Mouse (Mus musculus) CD4-positive helper T cell, adult 2 months (primary cell): ENCODE measurements around the gene Fhl1.

Experiments
- DNase-seq: peaks from one replicate; pipeline ENCODE4 v3.0.0-alpha.2; 2012; ENCODE audit warnings: low read depth, missing footprints, low spot score

Fhl1 gene

DNA sequence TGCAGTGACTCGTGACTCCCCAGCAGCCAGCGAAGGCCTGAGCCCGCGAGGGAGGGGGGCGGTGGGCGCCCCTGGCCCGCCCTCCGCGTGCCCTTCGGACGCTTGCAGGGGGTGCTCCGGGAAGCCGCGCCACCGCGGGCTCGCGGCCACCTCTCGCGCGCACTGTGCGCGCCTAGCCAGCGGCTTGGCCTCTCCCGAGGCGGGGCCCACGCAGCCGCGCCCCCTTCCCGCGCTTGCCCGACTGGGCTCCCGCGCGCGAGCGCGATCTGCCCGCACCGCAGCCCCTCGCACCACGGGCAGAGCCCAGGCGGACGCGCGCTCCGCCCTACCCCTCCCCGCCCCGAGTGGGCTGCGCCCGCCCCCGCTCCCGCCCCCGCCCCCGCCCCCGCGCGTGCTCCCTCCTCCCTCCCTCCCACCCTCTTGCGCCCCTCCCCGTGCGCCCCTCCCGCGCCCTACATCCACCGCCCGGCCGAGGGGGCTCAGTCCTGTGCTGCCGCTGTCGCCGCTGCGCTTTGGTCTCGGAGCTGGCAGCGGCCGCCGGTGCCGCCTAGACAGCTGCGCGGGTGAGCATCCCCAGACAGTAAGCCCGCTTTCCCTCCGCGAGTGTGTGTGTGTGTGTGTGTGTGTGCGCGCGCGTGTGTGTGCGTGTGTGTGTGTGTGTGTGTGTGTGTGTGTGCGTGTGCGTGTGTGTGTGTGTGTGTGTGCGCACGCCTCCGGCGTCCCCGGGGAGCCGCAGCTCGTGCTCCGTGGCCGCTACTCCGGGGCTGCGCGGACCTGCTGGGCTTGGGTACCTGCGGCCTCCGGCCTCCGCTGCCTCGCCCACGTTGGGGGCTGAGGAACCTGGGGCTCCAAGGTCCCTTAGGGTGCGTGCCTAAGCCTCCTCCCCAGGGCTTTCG lies at the start of gene Fhl1:
Gene Fhl1, plus strand, starts transcription at position 482 of the 896 bp plus-strand sequence.
- no peak for DNase-seq

DNA sequence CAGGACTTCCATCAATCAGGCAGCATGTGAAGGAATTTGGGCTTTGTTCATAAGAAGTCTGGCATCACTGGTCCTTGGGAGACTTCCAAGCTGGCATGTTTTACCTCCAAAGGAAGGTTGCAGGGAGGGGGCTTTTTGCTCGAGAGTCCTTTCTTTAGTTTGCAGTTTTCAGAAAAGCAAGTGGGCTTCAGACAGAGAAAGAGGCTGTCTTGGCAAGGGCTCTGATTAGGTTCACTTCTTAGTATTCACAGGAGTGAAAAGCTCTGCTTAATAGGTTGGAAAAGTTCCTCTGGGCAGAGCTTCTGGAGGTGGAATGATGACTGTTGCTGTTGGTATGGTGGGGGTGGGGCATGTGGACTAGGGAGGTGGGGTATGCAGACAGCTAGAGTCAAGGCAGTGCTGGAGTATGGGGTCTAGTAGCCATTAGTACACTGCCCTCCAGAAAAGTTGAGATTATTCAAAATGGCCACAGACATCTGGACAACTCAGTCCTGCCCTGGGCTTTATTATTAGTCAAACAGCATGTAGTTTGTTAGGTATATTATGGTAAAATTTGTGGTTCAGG lies 49.3 kb upstream of the Fhl1 start:
- DNase-seq, result no peak

- DNase-seq, result no peak
Observed at GRCm38 (mm10) chrX:56683521-56683920, 48.1 kb upstream of the Fhl1 start.

DNA sequence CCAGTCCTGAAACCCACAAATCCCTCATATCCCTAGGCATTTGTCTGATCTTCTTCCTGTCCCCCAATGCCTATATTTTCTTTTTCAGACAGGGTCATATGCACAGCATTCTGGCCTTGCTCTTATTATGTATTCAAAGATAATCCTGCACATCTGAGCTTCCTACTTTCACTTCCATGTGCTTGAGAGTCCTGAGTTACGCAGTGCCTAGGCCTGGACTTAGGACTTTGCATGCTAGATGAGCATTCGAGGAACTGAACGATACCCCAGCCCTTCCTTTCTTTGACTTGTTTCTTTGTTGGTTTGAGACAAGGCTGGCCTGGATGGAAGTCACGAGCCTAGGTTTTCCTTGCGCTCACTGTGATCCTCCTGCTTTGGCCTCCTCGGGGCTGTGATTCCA lies 39.0 kb upstream of the Fhl1 start:
- no peak for DNase-seq

DNA sequence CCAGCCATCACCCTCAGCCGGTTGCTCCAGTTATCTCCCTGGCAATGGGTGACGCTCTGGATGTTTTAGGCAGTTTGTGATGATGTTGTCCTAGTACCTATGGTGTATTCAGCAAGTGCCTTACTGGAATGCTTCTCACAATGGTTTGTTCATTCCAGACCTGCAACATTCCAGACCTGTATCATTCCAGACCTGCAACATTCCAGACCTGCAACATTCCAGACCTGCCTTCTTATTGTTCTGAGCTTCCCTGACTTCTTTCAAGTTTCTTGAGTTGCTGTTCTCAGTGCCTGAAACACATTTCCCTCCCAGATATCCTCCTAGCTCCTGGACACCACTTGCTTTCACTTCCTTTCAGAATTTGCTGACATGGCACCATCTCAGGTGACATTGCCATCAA lies 37.0 kb upstream of the Fhl1 start:
- no peak for DNase-seq

DNA sequence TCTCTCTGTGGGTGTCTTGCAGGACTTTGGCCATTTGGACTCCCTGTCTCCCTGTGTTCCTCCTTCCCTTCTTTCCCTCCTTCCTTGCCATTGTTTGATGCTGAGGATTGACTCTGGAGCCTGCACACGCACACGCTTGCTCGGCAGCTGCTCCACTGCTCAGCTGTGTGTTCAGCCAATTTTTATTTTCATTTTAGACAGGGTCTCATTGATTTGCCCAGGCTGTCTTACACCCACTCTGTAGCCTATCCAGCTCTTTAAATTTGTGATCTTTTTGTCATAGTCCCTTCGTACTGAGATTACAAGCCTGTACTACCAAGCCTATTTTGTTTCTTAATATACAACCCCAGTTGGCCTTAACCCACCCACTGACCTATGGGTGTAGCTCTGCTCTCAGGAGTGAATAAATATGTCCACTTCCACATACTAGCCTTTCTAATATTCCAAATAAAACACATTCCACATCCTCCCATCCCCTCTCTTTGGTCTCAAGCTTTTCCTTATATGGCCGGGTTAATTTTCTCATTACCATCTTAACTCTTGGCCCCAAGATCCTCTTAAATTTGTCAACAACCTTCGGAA lies 34.3 kb upstream of the Fhl1 start:
- DNase-seq, result no peak

- DNase-seq, result no peak
Observed at GRCm38 (mm10) chrX:56697886-56698285, 33.7 kb upstream of the Fhl1 start.

DNA sequence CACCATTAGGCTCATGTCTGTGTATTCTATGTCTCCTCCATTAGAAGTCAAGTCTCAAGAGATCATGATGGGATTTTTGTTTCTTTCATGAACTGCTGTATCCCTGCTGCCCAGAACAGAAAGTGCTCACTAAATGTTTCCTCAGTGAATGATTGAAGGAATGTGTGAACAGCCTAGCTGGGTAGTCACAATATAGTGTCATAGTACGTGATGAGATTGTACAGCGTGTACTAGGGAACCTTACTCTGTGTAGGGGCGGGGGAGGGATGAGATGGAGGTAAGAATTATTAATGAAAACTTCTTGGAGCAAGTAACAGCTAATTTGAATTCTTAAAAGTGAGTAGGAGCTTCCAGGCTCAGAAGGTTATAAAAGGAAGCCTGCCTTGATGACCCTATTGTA lies 30.3 kb upstream of the Fhl1 start:
- DNase-seq, result no peak

- DNase-seq, result no peak
Observed at GRCm38 (mm10) chrX:56703965-56704562, 27.5 kb upstream of the Fhl1 start.

DNA sequence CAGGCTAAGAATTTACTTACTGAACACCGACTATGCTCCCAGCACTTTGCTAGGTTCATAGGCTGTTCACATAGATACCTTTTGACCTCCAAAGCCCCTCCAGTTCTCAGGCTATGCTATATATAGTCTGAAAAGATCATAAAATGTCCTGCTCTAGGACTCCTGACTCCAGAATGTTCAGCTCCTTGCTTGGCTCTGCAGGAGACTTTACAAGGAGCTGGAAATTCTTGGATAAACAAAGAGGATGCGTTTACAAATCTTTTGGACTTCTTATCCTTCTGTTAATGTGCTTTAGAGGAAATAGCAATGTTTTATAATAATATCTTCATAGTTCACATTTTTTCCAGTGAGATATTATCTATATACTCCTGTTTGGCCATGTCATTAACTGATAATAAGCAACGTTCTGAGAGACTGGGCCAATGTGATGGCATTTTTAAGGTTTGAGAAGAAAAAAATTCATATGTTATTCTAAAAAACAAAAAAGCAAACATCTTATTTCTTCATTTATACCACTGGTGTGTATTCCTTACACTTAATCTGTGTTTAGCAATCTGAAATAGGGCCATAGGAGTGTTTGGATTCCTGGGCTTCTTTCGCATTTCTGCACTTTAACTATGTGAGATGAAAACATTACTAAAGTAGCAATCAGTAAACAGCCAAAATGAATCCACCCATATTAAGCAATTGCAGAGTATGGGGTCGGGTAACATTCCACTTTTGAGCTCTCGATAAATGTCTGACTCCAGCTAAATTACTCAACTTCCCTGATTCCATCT lies 22.8 kb upstream of the Fhl1 start:
- no peak for DNase-seq

DNA sequence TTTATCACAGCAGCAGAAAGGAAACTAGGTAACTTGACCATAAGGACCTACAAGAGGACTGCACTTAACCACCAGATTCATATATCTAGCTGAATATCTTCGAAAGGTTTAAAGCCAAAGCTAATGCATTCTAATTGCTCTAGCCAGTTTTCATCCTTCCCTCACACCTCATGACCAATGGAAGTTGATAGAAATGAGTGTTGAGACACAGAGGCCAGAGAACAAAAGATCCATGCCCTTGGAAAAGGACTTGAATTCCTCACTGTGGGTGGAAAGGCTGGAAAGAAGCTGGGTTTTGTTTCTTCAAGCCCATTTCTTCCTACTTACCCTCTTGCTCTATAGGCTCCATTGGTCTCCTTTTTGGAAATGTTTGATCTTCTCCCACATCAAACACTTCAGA lies 21.1 kb upstream of the Fhl1 start:
- no peak for DNase-seq

DNA sequence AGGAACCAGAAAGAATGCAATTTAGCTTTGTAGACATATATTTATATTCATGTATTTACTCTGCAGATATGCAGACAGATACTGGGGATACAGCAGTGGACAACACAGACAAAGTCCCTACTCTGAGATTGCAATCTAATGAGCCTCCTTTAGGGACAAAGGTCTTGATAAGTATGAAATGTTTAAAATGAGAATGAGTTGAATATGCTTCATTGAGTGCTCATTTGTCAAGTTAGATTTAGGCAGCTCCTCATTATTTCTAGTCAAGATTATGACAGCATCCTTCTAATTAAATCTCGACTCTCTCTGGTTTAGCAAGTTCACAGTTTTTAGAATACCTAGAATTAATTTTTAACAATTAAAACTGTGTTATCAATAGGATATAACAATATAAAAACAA lies 18.9 kb upstream of the Fhl1 start:
- no peak for DNase-seq

GRCm38 (mm10) chrX:56722559-56722958 lies 9.0 kb upstream of the Fhl1 start:
- DNase-seq, result no peak

DNA sequence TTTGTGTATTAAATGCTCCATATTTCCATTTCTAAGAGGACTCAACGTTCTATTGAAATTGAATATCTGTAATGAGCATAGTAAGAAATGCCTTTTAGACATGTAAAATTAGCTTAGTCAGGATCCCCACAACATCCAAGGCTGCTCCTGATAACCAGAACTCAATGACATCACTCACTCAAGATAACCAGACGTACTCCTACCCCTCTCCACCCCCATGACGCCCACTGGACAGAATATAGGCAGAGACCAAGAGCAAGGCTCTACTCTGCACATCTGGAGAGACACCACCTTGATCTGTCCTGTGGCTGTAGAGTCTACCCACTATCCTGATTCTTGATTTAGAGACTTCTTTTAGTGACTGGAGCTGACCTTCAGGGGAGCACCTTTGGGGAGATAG lies 3.1 kb upstream of the Fhl1 start:
- no peak for DNase-seq

- DNase-seq, result no peak
Observed at GRCm38 (mm10) chrX:56730828-56731305, 720 bp upstream of the Fhl1 start.

DNA sequence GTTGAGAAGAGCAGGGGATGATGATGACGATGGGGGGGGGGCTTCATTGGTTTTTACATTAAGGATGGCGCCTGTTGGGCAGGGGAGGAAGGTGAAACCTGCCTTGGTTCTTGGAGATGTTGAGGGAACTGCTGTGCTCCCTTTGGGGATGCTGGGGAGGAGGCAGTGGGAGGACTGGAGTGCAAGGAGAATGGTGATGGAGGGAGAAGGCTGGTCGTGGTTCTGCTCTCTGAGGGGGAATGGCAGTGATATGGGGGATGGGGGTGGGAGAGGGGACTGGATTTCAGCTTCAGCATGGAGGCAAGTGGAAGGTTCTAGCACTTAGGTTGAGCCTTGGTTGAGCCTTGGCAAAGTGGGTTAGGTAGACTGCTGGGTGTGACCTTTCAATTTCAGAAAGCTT lies 814 bp downstream of the Fhl1 start:
- no peak for DNase-seq

DNA sequence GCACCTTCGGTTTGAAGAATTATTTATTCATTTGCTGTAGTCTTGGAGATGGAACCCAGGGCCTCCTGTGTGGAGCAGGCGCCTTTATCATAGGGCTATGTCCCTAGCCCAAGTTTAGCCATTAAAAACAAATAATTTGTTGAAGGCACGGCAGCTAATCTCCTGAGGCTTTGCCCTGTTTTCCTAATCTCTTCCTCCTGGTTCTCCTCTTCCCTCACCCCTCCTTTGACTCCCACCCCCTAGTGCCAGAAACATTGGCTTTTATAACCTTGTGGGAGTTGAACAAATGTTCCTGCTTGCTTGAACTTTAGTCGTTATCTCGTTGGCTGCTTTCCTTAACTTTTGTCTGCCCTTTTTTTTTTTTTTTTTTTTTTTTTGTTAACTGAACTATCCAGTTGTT lies 2.8 kb downstream of the Fhl1 start:
- DNase-seq, result no peak

DNA sequence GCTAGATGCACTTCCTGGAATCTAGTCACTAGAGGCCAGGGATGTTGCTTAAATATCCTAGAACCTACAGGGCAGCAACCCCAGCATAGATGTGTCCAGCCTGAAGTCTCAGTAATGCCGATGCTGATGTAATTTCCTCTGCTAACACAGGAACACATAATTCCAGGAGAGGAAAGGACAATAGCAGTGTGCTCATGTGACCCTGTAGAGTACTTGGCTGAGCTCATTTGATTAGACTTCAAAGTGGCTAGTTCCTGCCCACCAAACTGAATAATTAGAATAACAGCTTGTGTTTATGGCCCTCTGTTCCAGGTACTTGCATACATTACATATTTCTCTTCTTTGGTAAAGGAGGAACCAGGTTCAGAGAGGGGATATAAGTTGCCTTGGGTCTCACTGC lies 4.6 kb downstream of the Fhl1 start:
- DNase-seq, result no peak

GRCm38 (mm10) chrX:56737848-56738554 lies 6.4 kb downstream of the Fhl1 start:
- DNase-seq, result no peak

- no peak for DNase-seq
Observed at GRCm38 (mm10) chrX:56741428-56741827, 9.8 kb downstream of the Fhl1 start.

DNA sequence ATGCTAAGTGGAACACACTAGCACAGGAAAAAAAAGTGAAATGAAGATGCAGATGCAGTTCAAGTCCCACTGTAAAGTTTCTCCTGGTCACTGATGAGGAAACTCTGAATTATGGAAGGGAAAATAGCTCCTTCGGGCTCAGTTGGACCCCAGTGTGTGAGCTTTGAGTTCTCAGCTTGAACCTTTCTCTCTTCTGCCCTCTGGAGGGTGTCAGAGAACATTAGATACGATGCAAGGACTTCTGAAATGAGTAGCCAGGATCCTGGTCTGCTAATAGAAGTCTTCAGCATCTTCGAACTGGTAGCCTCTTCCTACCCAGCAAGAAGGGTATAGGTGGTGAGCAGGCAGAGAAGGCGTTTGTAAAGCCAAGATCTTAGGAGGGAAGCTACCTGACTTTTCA lies 19.9 kb downstream of the Fhl1 start:
- no peak for DNase-seq
